Mouse (Mus musculus) lung, embryonic 15.5 days (tissue): ENCODE results near the gene Stfa2l1. TPM values are rescaled to one million over a fixed set of nuclear protein-coding genes. Genes with fewer than 3 reads are reported as not detected.

Source experiments
- ATAC-seq: fragments of 200-750 bp; cut with Nextera tagmentation; 2 replicates; pipeline ENCODE4 v1.8.0; 2017; ENCODE audit warnings: moderate number of reproducible peaks, borderline replicate concordance; ENCODE audit not compliant: low FRiP score, low TSS enrichment; ENCODE audit errors: extremely low read depth
- H3K27ac ChIP-seq: fragments of 300-500 bp; sonication (generic); 2 replicates; pipeline ENCODE4 v1.5.1; 2015; ENCODE audit warnings: moderate library complexity, mild to moderate bottlenecking, inconsistent platforms
- H3K27me3 ChIP-seq: fragments of 300-500 bp; sonication (generic); 2 replicates; pipeline ENCODE4 v1.6.1; 2015; ENCODE audit warnings: inconsistent platforms
- H3K36me3 ChIP-seq: fragments of 300-500 bp; sonication (generic); 2 replicates; pipeline ENCODE4 v1.6.1; 2015; ENCODE audit warnings: inconsistent platforms
- H3K4me1 ChIP-seq: fragments of 300-500 bp; sonication (generic); 2 replicates; pipeline ENCODE4 v1.6.1; 2015; ENCODE audit warnings: inconsistent platforms
- H3K4me2 ChIP-seq: fragments of 300-500 bp; sonication (generic); 2 replicates; pipeline ENCODE4 v1.6.1; 2015; ENCODE audit warnings: inconsistent platforms, mild to moderate bottlenecking, moderate library complexity
- H3K4me3 ChIP-seq: fragments of 300-500 bp; sonication (generic); 2 replicates; pipeline ENCODE4 v1.5.1; 2015; ENCODE audit warnings: mild to moderate bottlenecking, inconsistent platforms
- H3K9ac ChIP-seq: fragments of 300-500 bp; sonication (generic); 2 replicates; pipeline ENCODE4 v1.6.1; 2015; ENCODE audit warnings: inconsistent platforms
- H3K9me3 ChIP-seq: fragments of 300-500 bp; sonication (generic); 2 replicates; pipeline ENCODE4 v1.6.1; 2016; ENCODE audit warnings: inconsistent platforms
- WGBS: fragments of 180-500 bp; shearing (Covaris S2); methylation state at CpG from one replicate; pipeline ENCODE4 v1.1.7; 2015; 5-methylcytosine and 5-hydroxymethylcytosine counted together
- polyA plus RNA-seq: library from polyadenylated mRNA; unstranded; fragments of >200 nt; fragmentation: Nextera tagmentation; extraction: Ambion mirVana; gene quantifications from 2 replicates; pipeline ENCODE4 v1.2.1, GENCODE M21; 2015

Gene Stfa2l1
- polyA plus RNA-seq, 1 experiment from 2014 or later = 0.56 TPM

- Histone ChIP-seq H3K9me3 (no peaks in the 10 kb centered on the region), H3K4me2 (no peak within 1 kb of the TSS), H3K4me1 (no peaks in the 10 kb centered on the region), H3K9ac (no peak within 1 kb of the TSS), H3K36me3 (no peaks in the 10 kb centered on the region), H3K27ac (no peak within 1 kb of the TSS), H3K27me3 (no peaks in the 10 kb centered on the region), H3K4me3 (no peak within 1 kb of the TSS)
- no peak for ATAC-seq
- WGBS = 71% methylated on average over 2 of the region's 2 CpGs
These were observed 53.4 kb downstream of the Stfa2l1 start, which contains the start of gene Gm5416 for GRCm38 (mm10) chr16:36209967-36210453. TSS of gene Gm5416 (plus strand) at chr16:36210403.

Other genes with a start within 250 kb of the Stfa2l1 start
- 7.9 and 8.2 TPM in 2 replicates for gene Parp9, start 218.3 kb upstream of the Stfa2l1 start, polyA plus RNA-seq
- 5.0 and 5.8 TPM in 2 replicates for gene Dtx3l, start 217.7 kb upstream of the Stfa2l1 start, polyA plus RNA-seq
- 31.7 and 33.0 TPM in 2 replicates for gene Kpna1, start 178.1 kb upstream of the Stfa2l1 start, polyA plus RNA-seq
- 9.4 and 9.6 TPM in 2 replicates for gene Wdr5b, start 115.6 kb upstream of the Stfa2l1 start, polyA plus RNA-seq
- gene Fam162a, start 85.2 kb upstream of the Stfa2l1 start, polyA plus RNA-seq = 318 and 348 TPM in 2 replicates
- gene Ccdc58, start 85.1 kb upstream of the Stfa2l1 start, polyA plus RNA-seq = 75.3 and 78.1 TPM in 2 replicates
- gene Csta1, start 25.6 kb upstream of the Stfa2l1 start, polyA plus RNA-seq = 0.05 and 0.12 TPM in 2 replicates
- gene Gm5483, start 27.4 kb downstream of the Stfa2l1 start, polyA plus RNA-seq = 1.0 and 2.4 TPM in 2 replicates
- not detected in 2 replicates for gene Gm5416, start 53.6 kb downstream of the Stfa2l1 start, polyA plus RNA-seq
- 0.59 and 0.91 TPM in 2 replicates for gene 2010005H15Rik, start 64.7 kb downstream of the Stfa2l1 start, polyA plus RNA-seq
- 3.7 and 4.6 TPM in 2 replicates for gene Stfa1, start 120.1 kb downstream of the Stfa2l1 start, polyA plus RNA-seq
- gene BC117090, start 177.5 kb downstream of the Stfa2l1 start, polyA plus RNA-seq = not detected in 2 replicates
- gene BC100530, start 210.9 kb downstream of the Stfa2l1 start, polyA plus RNA-seq = 2.6 and 3.1 TPM in 2 replicates